Mouse (Mus musculus) ovary, postnatal 36 days (tissue): ENCODE results near the gene Comt.
A peak's percentile ranks its signal among the peaks of the same experiment; 100 is the strongest.

Experiments used
- DNase-seq: peaks from one replicate; pipeline ENCODE4 v3.0.0; 2022; ENCODE audit warnings: low spot score, mixed read lengths

Gene Comt

DNA sequence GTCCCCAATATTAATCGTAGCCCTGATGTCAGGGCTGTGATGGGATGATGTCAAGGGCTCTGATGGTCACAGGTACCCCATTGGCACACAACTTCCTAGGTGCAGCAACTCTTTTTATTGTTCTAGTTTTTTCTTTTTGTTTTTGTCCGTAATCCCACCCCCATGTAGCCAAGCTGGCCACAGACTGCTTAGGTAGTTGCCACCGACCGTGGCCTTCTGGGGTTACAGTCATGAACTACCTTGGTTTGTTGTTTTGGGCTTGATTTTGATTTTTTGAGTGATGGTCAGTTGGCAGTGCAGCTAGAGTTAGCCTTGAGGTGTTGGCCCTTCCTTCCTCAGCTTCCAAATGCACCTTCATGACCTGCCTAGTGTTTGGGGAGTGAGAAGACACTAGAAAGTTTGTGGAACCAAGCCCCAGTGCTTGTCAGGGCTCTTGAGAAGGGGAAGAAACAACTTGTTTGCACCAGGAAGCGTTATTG lies at the start of gene Comt:
Gene Comt (minus strand): TSS at position 51 of the 479 bp plus-strand sequence.
- no peak for DNase-seq

DNA sequence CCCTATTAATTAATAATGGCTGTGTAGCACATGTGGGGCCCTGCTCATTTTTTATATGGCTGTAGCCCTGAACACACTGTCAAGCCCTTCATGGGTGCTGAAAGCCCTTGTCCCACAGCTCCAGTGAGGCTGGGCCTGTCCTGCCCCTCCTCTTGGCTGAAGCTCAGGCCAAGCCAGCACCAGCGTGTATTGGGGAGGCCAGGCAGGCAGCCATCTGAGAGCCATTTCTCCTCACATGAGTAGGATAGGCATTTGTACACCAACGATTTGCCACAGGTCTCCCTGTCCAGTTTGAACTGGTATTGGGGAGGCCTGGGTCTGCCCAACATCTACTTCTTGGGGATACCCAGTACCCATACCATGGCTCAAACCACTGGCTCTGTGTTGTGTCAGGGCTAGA lies 47.4 kb upstream of the Comt start:
- DNase-seq: no peak

DNA sequence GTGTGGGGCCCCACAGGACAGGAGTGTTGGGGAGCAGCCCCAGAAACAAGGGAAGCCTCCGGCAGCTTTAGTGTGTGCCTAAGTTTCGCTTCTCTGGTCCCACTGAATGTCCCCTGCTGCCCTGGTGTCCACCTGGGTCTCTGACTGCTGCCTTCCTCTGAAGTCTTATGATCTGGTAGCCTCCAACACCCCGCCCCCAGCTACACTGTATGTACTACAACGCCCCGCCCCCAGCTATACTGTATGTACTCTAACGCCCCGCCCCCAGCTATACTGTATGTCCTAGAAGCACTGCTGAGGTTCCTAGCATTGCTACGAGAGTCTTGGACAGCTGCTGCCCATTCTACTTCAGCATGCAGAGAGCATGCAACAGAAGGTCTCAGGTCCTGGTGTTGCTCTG lies 46.3 kb upstream of the Comt start:
- DNase-seq: no peak

DNA sequence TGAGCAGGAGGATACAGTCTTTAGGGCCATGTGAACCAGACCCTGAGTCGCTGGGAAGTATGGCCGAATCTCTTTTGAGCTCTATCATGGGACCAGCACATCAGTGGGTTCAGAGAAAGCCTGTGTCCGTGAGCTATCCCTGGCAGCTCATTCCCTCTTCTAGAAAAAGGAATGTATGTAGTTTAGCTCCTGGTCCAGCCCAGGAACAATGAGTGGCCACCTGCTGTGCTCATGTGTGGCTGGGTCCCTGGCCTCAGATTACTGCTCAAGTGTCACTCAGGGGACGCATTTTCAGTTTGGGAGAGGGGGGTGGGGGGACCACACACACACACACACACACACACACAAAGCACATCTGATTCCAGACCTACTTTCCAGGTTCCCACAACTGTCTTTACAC lies 45.8 kb upstream of the Comt start:
- DNase-seq: no peak

DNA sequence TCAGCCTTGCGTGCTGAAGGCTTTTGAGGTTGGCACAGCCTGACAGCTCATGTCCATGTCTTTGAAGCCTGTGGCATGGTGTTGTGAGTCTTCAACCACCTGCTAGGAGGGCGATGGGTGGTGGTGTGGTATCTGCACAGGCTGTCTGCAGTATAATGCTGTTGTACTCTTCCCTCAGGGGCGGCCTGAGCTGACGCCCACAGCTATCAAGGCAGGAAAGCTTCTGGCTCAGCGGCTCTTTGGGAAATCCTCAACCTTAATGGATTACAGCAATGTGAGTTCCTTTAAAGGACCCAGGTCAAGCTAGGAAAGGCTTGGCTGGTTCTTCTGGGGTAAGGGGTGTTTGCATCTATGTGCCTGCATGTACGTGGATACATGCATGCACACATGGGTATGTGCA lies 45.3 kb upstream of the Comt start:
- DNase-seq: no peak

DNA sequence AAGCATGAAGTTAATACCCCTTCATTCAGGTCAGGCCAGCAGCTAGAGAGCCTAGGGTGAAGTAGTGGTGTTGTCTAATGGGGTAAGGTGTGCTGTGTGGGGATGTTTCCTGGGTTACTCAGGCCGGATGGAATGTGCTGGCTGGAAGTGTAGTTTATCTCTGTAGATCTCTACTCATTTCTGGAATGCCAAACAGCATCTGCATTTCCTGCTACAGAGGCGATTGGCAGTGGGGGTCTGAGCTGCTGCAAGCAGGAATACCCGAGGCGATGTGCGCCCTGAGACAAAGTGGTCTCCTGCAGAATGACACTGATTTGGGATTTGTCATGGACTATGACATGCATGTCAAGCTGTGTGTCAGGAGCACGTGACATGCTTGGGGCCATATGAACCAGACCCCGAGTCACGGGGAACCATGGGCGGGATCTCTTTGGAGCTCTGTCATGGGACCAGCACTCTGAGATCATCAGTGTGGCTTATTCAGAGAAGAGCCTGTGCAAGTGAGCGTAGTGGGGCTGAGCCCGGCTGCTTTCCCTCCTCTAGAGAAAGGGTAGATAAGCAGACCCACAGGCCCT lies 44.8 kb upstream of the Comt start:
- no peak for DNase-seq

DNA sequence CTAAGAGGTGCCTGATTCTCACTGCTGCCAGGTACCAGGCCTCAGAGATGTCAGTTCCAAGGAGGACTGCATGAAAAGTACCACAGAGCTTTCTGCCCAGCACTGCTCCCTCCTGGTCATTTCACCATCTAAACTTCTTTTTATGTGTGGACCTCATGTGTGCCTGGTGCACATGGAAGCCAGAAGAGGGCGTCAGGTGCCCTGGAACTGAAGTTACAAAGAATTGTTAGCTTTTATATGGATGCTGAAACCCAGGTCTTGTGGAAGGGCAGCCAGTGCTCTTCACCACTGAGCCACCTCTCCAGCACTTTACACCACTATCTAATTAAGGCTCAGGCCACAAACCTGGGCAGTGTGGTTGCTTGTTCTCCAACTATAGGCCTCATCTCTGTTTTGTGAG lies 44.2 kb upstream of the Comt start:
- no peak for DNase-seq

DNA sequence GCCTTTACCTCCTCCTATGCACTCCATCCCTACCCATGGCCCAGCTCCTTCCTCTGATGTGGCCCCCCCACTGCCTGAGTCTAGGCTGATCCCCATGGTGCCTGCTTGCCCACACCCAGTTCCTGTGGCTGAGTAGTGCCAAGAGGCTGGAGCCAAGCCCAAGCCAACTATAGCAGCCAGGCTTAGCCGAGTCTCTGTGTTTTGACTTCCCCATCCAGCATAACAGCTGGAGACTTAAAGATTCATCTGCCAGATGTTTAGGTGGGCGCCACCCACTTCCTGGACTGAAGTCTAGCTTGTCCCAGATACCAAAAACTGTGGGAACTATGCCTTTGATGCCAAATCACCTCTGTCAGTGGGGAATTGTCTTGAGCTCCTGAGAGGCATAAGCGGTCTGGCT lies 37.6 kb upstream of the Comt start:
- DNase-seq: no peak

DNA sequence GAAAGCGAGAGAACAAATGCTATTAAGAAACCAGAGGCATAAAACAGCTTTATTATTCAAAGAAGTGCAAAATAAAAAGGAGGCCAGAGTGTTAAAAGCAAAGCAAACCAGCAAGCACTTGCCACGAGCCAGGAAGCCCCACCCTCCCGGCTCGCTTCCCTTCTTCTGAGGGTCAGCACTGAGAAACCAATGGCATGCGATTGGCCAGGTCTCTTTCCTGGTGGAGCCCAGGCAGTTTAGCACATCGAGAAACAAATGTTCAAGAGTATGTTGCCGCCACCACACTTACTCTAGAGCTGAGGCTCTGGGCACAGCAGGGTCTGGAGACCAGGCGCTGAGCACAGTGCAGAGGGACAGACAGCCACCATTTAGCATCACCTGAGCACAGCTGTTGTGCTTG lies 35.9 kb upstream of the Comt start:
- no peak for DNase-seq

DNA sequence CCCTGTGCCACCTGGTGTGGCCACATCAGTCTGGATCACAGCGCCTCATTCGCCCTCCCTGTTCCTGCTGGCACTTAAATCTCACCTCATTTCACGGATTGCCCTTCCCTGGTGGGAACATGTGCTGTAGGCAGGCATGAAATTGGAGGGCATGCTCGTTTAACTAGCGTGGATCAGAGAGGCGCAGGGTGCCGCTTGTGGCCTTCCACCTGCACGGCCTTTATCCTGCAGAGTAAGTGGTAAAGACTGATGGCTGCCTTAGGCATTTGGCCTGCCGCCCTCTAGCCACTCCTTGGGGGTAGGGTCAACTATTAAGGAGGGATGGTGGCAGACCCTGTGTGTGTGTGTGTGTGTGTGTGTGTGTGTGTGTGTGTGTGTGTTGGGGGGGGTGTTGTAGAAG lies 35.4 kb upstream of the Comt start:
- DNase-seq: no peak

DNA sequence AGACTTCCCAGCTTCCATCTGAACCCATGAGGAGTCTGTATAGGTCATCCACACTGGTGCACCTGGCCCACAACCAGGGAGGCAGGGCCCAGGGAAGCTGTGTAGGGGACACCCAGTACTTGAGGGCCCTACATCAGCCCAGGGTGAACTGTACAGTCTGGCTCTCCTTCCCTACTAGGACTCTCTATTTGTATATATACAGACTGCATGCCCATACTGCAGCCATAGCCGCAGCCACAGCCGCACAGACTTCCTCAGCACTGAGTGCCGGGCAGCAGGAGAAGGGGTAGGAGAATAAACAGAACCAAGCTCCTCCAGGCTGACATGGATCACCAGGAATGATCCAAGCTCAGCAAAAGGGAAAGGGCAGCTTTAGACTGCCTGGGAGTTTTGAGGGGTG lies 34.2 kb upstream of the Comt start:
- DNase-seq: no peak

DNA sequence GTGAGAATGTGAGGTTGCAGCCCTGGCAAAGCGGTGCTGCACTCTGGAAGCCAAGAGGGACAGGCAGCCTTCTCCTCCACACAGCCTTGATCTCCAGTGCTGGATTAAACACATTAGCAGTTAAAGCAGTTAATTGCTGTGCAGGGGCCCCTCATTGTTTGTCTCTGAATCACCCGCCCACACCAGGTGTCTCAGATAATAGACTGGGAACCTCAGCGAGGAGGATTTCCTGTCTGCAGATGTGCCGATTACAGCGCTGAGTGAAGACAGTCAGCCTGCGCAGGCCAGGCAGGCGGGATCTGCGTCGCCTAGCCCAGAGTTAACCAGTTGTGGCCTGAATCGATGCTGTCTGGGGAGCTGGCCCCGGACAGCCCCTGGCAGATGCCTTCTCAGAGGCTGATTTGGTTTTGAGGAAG lies 33.3 kb upstream of the Comt start:
- no peak for DNase-seq

DNA sequence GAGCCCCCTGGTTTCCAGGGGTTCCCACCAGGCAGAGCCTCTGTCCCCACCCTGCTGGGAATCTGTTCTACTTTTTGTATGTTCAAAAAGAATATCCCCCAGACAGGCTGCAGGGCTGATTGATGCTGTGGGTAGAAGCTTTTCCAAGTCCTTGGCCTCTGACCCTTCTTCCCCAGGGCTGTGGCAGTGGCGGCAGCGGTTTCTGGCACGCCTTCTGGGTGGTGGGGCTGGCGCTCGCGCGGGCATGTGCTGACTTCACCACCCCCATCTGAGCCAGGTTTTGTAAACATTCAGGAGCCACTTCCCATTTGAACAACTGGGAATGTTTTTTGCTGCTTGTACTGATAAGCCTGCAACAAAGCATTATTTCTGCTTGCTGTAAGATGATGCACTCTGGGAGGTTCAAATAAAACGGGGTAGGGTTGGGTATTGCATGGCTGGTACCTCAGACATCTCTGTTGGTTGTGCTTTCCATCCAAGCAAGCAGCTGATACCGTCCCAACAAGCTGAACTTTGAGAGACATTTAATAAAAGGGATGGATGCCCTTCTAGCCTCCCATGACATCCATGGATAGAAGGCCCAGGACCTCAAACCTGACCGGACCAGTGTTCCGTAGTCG lies 32.8 kb upstream of the Comt start:
- no peak for DNase-seq

DNA sequence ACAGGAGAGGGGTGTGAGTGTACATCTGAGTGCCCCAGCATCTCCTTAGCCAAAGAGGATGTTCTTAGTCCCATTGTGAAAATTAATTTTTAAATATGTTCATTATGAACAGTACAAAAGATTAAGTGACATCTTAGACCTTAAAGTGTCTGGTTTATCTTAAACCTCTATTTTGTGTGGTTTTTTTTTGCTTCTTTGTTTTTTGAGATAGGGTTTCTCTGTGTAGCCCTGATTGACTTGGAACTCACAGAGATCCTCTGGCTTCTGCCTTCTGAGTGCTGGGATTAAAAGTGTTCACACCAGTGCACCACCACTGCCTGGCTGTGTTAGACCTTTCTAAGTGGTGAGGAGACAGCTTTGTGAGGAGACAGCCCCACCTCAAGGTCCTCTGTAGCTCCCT lies 32.0 kb upstream of the Comt start:
- DNase-seq: no peak

DNA sequence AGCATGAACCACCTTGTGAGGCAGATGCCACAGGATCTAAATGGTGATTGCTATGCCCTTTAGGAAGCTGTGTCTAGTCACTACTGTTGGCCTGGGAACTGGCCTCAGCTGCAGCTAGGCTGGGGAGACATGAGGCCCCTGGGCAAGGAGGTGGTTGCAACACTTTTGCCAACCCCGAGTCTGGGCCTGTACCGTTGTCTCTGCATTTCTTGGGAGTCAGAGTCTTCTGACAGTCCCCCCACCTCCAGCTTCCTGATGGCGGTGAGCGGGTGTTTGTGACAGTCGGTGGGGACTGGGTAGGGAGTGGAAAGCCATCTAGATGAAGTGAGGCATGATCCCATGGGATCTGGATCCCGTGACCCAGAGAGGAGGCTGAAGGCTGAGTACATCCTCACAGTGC lies 28.8 kb upstream of the Comt start:
- no peak for DNase-seq

DNA sequence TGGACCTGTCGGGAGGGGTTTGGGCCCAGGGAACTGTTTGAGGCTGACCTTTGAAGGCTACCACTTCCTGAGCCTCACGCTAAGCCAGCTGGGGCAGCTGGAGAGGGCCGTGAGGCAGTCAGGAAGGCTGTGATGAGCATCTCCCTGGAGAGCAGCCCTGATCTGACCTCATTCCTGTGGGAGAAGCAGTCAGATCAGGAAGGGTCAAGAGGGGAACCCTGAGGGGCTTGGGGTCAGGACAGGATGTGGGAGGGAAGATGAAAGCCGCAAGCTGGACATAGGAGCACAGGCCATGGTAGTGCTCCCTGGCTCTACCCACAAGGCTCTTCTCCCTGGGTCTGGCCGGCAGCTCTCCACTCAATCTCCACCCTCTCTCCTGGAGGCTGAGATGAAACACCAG lies 27.2 kb upstream of the Comt start:
- DNase-seq: no peak

DNA sequence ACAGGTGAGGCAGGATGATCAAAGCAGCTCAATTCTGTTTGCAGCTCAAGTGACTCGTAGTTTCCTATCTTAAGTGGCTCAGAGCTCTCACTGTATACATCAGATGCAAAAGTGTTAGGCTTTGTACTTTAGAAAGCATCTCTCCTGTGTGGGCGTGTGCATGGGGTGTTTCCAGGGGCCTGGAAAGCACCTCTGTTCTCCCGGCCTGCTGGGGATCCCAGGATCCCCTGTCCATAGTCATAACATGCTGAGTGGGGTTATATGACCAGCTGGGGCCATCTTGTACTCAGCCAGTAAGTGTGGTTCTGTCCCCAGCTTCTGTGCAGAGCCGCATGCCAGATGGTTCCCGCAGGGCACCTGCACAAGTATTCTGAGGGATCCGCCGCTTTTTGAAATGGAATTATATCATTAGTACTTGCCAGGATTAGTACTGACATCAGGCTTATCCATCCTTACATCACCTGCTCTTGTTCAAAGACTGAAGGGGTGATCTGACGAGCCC lies 25.8 kb upstream of the Comt start:
- DNase-seq: no peak

DNA sequence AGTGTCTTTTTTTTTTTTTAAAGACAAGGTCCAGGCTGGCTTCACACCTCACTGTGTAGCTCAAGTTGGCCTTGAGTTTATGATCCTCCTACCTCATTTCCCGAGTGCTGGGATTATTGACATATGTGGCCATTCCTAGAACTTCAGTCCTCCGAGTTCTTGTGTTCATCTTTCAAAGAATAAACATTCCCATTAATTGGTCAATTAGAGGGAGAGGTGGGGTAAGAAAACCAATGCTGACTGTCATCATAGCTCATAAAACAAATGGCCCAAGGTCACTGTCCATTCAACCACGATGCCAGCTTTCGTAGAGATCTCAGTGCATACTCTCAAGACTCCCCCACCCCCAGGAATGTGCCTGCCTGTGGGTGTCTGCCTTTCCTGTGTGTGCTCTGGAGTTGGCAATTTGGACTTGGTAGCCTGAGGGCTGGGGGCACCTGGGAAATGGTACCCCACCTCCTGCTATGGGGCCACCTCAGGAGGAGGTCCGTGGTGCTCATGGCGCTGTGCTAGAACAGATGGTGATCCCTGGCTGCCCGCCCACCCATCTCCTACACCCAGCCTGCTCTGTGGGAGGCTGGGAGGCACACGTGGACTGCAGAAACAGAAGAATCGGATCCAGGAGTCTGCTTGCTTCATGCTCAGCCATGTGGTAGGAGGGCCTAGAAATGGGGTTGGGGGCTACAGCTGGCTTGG lies 25.0 kb upstream of the Comt start:
- peak; percentile 22 for DNase-seq

DNA sequence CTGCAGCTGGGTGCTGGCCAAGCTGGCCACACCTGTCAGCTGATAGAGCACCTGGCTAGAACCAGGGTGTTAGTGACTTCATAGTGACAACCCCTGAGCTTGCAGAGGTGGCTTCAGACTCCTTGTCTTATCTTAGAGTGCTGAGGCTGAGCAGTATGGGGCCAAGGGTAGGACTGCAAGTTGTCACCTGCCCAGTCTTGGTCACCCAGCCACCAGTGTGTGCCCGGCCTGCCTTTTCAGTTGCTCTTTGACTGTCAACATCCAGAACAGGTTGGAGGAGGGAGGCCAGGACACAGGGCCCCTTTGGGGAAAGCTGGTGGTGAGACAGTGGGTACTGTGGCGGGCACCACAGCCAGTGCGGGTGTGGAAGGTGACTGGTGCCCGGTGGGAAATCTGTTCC lies 22.4 kb upstream of the Comt start:
- no peak for DNase-seq

DNA sequence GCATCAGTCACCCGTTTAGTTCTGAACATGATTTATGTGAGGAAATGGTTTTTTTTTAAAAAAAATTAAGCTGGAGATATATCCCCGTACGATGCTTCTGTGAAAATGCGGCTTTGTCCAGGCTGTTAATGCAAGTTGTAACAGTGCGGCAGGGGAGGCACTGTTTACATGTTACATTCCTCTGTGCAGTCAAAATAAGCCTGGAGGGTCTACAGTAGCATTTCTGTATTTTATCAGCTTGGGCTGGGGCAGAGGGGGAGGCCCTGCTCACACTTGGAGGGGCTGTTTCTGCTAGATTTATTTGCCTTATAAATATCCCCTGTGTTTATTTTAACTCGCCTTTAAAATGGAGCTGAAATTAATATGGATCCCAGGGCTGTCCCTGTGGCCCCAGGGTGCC lies 21.5 kb upstream of the Comt start:
- DNase-seq: no peak

DNA sequence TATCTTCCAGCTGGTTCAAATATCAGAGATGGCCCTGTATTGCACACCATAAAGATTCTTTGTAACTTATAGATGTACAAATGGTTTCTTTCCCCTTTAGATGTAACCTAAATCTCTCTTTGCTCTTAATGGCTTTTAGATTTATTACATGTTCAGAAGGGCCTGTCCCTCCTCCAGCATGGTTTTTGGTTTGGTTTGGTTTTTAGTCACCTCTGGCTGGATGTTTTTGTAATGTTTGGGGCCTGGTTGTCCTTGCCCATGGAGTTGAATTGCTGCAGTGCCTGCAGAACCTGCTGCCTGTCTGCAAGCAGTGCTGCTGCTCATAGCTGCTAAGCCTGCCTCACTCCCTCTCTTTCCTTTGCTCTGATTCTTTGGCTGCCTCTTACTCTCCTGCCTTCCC lies 20.6 kb upstream of the Comt start:
- no peak for DNase-seq

DNA sequence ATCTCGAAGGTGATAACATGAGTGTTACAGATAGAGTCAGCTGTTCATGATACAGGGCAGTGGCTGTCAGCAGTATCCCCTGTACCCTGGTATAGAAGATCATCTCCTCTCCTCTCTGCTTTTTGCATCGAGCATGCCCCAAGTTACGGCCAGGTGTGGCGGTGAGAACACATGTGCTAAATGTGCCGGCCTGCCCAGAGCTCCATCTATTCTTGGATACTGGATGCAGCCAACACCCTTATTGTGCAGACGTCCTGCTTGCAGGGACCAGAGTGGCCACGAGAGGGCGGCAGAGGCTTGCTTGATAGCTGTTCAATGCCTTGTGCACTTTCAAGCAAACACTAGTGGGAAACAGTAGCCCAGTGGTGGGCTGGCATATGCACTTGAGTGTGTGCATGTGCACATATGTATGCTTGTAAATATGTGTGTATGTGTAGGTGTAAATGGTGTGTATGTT lies 16.8 kb upstream of the Comt start:
- peak; percentile 91 for DNase-seq

DNA sequence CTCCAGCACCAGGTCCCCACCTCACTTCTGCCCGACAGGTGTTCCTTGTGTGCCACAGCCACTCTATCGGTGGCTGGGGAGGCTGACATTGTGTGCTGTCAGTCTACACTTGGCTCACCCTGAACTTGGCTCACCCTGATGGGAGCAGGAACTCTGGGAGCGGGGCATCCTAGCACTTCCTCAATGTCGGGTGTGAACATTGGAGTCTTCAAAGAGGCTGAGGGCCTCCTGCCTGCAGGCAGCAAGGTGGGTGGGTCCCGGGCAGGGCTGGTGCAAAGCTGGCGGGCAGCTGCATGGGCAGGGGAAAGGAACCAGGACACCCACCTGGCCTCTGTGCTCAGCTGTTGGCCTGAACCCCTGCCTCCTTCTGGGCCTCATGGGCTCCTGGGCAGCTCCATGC lies 9.5 kb upstream of the Comt start:
- DNase-seq: no peak
